Mouse (Mus musculus): Measurements from ENCODE around the gene Klf11.

Gene Klf11

GRCm38 (mm10) chr12:24651642-24652342, 718 bp downstream of the Klf11 start:
- peak; percentile 85 to 90 for DNase-seq (ENCODE audit: low read depth in 2 of 2, low spot score in 2 of 2)

- no peak for DNase-seq (ENCODE audit: low read depth in 2 of 2, low spot score in 2 of 2)
Measured at GRCm38 (mm10) chr12:24654065-24654862, 3.2 kb downstream of the Klf11 start.

GRCm38 (mm10) chr12:24656436-24656835, 5.4 kb downstream of the Klf11 start:
- no peak for DNase-seq (ENCODE audit: low read depth in 2 of 2, low spot score in 2 of 2)

GRCm38 (mm10) chr12:24658998-24659397, 7.9 kb downstream of the Klf11 start:
- DNase-seq (ENCODE audit: low read depth in 2 of 2, low spot score in 2 of 2) = no peak

- no peak for DNase-seq (ENCODE audit: low read depth in 2 of 2, low spot score in 2 of 2)
Measured at GRCm38 (mm10) chr12:24659923-24660322, 8.8 kb downstream of the Klf11 start.

GRCm38 (mm10) chr12:24661100-24661499, 10.0 kb downstream of the Klf11 start:
- DNase-seq (ENCODE audit: low read depth in 2 of 2, low spot score in 2 of 2) = no peak

GRCm38 (mm10) chr12:24662131-24662530, 11.1 kb downstream of the Klf11 start:
- no peak for DNase-seq (ENCODE audit: low read depth in 2 of 2, low spot score in 2 of 2)

GRCm38 (mm10) chr12:24680096-24680491, 29.0 kb downstream of the Klf11 start:
- no peak for DNase-seq (ENCODE audit: low read depth in 2 of 2, low spot score in 2 of 2)

GRCm38 (mm10) chr12:24680492-24681285, 29.6 kb downstream of the Klf11 start:
- DNase-seq (ENCODE audit: low read depth in 2 of 2, low spot score in 2 of 2) = no peak

GRCm38 (mm10) chr12:24681286-24682023, 30.4 kb downstream of the Klf11 start, which contains the start of gene Cys1:
TSS of gene Cys1 (minus strand) at chr12:24681813.
- no peak for DNase-seq (ENCODE audit: low read depth in 2 of 2, low spot score in 2 of 2)

- DNase-seq (ENCODE audit: low read depth in 2 of 2, low spot score in 2 of 2) = no peak
Measured at GRCm38 (mm10) chr12:24682563-24682962, 31.5 kb downstream of the Klf11 start.

GRCm38 (mm10) chr12:24683461-24683860, 32.4 kb downstream of the Klf11 start:
- no peak for DNase-seq (ENCODE audit: low read depth in 2 of 2, low spot score in 2 of 2)

- no peak for DNase-seq (ENCODE audit: low read depth in 2 of 2, low spot score in 2 of 2)
Measured at GRCm38 (mm10) chr12:24686038-24686695, 35.1 kb downstream of the Klf11 start.

GRCm38 (mm10) chr12:24686696-24687346, 35.7 kb downstream of the Klf11 start:
- DNase-seq (ENCODE audit: low read depth in 2 of 2, low spot score in 2 of 2) = no peak

- DNase-seq (ENCODE audit: low read depth in 2 of 2, low spot score in 2 of 2) = no peak
Measured at GRCm38 (mm10) chr12:24690351-24690750, 39.3 kb downstream of the Klf11 start.

GRCm38 (mm10) chr12:24696500-24697483, 45.7 kb downstream of the Klf11 start:
- DNase-seq (ENCODE audit: low read depth in 2 of 2, low spot score in 2 of 2) = peak; percentile 74 to 75

- DNase-seq (ENCODE audit: low read depth in 2 of 2, low spot score in 2 of 2) = no peak
Measured at GRCm38 (mm10) chr12:24697484-24698204, 46.6 kb downstream of the Klf11 start.

GRCm38 (mm10) chr12:24698514-24698913, 47.4 kb downstream of the Klf11 start:
- DNase-seq (ENCODE audit: low read depth in 2 of 2, low spot score in 2 of 2) = no peak

All from CD8-positive naive resting alpha-beta T cell, adult 2 months (primary cell).